Mouse (Mus musculus) liver, embryonic 14.5 days (tissue): ENCODE data around the gene Ly9. TPM values are rescaled to one million over a fixed set of nuclear protein-coding genes. Genes with fewer than 3 reads are reported as not detected.
A peak's percentile ranks its signal among the peaks of the same experiment; 100 is the strongest.

ENCODE experiments used
- ATAC-seq: fragments of 200-750 bp; cut with Nextera tagmentation; 2 replicates; pipeline ENCODE4 v1.8.0; 2017; ENCODE audit warnings: moderate number of reproducible peaks, mild to moderate bottlenecking, moderate library complexity; ENCODE audit not compliant: insufficient read depth
- DNase-seq, 3 experiments: peaks; one replicate each; pipeline ENCODE4 v3.0.0-alpha.2; 2012 to 2013; ENCODE audit warnings: low read depth in 3 of 3, low spot score in 3 of 3
- H3K27ac ChIP-seq: fragments of 300-500 bp; sonication (generic); 2 replicates; pipeline ENCODE4 v1.5.1; 2014; ENCODE audit warnings: moderate library complexity, mild to moderate bottlenecking, control low read depth, inconsistent platforms
- H3K27me3 ChIP-seq: fragments of 300-500 bp; sonication (generic); 2 replicates; pipeline ENCODE4 v1.6.1; 2014; ENCODE audit warnings: mild to moderate bottlenecking, low read length, moderate library complexity; ENCODE audit not compliant: control insufficient read depth, insufficient read depth
- H3K36me3 ChIP-seq: fragments of 300-500 bp; sonication (generic); replicated peaks from 2 replicates; pipeline ENCODE4 v1.6.1; 2014; ENCODE audit warnings: low read depth; ENCODE audit not compliant: control insufficient read depth, insufficient read depth
- H3K4me1 ChIP-seq, 2 experiments: fragments of 200-500 bp in 1 of 2; fragments of 300-500 bp in 1 of 2; sonication (generic) in 1 of 2; replicated peaks; 2 replicates each; pipeline ENCODE4 v1.6.1; 2012 to 2014; ENCODE audit warnings: antibody characterized with exemption in 1 of 2, inconsistent platforms in 1 of 2, low read length in 1 of 2; ENCODE audit not compliant: control insufficient read depth in 2 of 2, insufficient read depth in 2 of 2
- H3K4me2 ChIP-seq: fragments of 300-500 bp; sonication (generic); 2 replicates; pipeline ENCODE4 v1.6.1; 2014; ENCODE audit warnings: low read depth, mild to moderate bottlenecking, control low read depth, moderate library complexity
- H3K4me3 ChIP-seq, 2 experiments: fragments of 200-500 bp in 1 of 2; fragments of 300-500 bp in 1 of 2; sonication (generic) in 1 of 2; 2 replicates each; pipeline ENCODE4 v1.5.1; 2012 to 2014; ENCODE audit warnings: low read depth in 2 of 2, low read length in 2 of 2, mild to moderate bottlenecking in 2 of 2, control low read depth in 1 of 2, inconsistent platforms in 1 of 2, moderate library complexity in 1 of 2; ENCODE audit not compliant: insufficient read depth in 1 of 2
- H3K9ac ChIP-seq: fragments of 300-500 bp; sonication (generic); replicated peaks from 2 replicates; pipeline ENCODE4 v1.6.1; 2014; ENCODE audit warnings: mild to moderate bottlenecking, control low read depth, moderate library complexity
- H3K9me3 ChIP-seq: fragments of 300-500 bp; sonication (generic); 2 replicates; pipeline ENCODE4 v1.6.1; 2016; ENCODE audit warnings: low read length, mixed read lengths; ENCODE audit not compliant: control insufficient read depth
- CTCF ChIP-seq: IDR thresholded peaks from 2 replicates; pipeline ENCODE4 v1.5.1; 2016; ENCODE audit warnings: antibody characterized with exemption, low read depth, control low read depth
- EP300 ChIP-seq: IDR thresholded peaks from 2 replicates; pipeline ENCODE4 v1.6.1; 2016; ENCODE audit warnings: antibody characterized with exemption, low read depth
- WGBS: fragments of 180-500 bp; shearing (Covaris S2); extraction: QIAGEN DNeasy Blood & Tissue Kit; methylation state at CpG from one replicate; pipeline ENCODE4 v1.1.7; 2014; ENCODE audit not compliant: insufficient replicate concordance; 5-methylcytosine and 5-hydroxymethylcytosine counted together
- polyA plus RNA-seq, 2 experiments: library from polyadenylated mRNA; depleted of rRNA in 1 of 2; stranded (reverse) in 1 of 2; unstranded in 1 of 2; fragments of >200 nt; fragmentation: Nextera tagmentation in 1 of 2; extraction: Ambion mirVana in 1 of 2; gene quantifications; 2 replicates each; pipeline versions ENCODE4 v1.2.1 to v1.2.3; 2012 to 2014

The Ly9 gene
- polyA plus RNA-seq, 2 experiments, result 0.18 to 1.2 TPM

- no peak for ATAC-seq
- no peaks in the 10 kb centered on the region for H3K36me3 ChIP-seq
- WGBS, result 61% methylated on average over 7 of the region's 7 CpGs
These were observed 30.0 kb downstream of the Ly9 start for GRCm38 (mm10) chr1:171577168-171577567.

GRCm38 (mm10) chr1:171568436-171568835 is 38.8 kb downstream of the Ly9 start:
- H3K4me2 ChIP-seq, result no peak overlapping the region
- ATAC-seq (no peak), DNase-seq (no peak)
- peaks cover 0 to 7% of the 10 kb centered on the region in 2 experiments; a peak in 3 of 4 replicates for H3K4me1 ChIP-seq
- no peak for TF ChIP-seq CTCF
- TF ChIP-seq EP300, result no peak
- no peaks in the 10 kb centered on the region for H3K27me3 ChIP-seq
- no peak overlapping the region for H3K9ac ChIP-seq
- H3K27ac ChIP-seq, result no peak overlapping the region
- no peaks in the 10 kb centered on the region for H3K9me3 ChIP-seq
- no peak overlapping the region for H3K4me3 ChIP-seq
- 39% methylated on average over 2 of the region's 2 CpGs for WGBS
- no peaks in the 10 kb centered on the region for H3K36me3 ChIP-seq

More at GRCm38 (mm10) chr1:171577168-171577567, 30.0 kb downstream of the Ly9 start:
- Histone ChIP-seq H3K9me3 (no peaks in the 10 kb centered on the region), H3K27me3 (no peaks in the 10 kb centered on the region), H3K4me1 (no peaks in the 10 kb centered on the region), H3K27ac (no peak overlapping the region), H3K4me2 (no peak overlapping the region), H3K4me3 (no peak overlapping the region), H3K9ac (no peak overlapping the region)
- no peak for DNase-seq
- no peak for TF ChIP-seq EP300
- no peak for TF ChIP-seq CTCF

DNA sequence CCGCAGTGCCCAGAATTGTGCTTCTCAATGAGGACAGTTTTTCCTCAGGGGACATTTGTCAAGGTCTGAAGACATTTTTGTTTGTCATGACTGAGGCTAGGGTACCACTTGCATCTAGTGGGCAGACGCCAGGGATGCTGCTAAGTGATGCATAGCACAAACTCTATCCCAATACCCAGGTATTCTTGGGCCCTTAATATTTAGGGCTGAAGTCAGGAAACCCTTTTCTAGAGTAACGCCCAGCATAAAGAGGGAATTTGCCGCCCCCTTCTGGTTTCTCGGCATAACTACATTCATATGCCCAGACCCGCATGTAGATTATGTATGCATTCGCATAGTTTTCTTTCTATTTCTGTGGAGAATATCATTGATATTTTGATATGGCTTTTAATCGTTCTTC is 40.4 kb downstream of the Ly9 start:
- DNase-seq, result peak in 1 of 3 experiments; percentile 37

GRCm38 (mm10) chr1:171565888-171566287 is 41.3 kb downstream of the Ly9 start:
- 4% methylated on average over 4 of the region's 4 CpGs for WGBS

More for the DNA sequence above, 40.4 kb downstream of the Ly9 start:
- TF ChIP-seq CTCF, result peak; percentile 63
- TF ChIP-seq EP300, result no peak
- no peak overlapping the region for H3K4me3 ChIP-seq
- H3K4me2 ChIP-seq, result no peak overlapping the region
- H3K27me3 ChIP-seq, result no peaks in the 10 kb centered on the region
- no peaks in the 10 kb centered on the region for H3K36me3 ChIP-seq
- H3K27ac ChIP-seq, result no peak overlapping the region
- H3K4me1 ChIP-seq, result peaks cover 0 to 7% of the 10 kb centered on the region in 2 experiments; a peak in 3 of 4 replicates
- WGBS, result 15% methylated on average over 8 of the region's 8 CpGs
- H3K9me3 ChIP-seq, result no peaks in the 10 kb centered on the region
- H3K9ac ChIP-seq, result no peak overlapping the region
- no peak for ATAC-seq

GRCm38 (mm10) chr1:171564247-171564646 is 43.0 kb downstream of the Ly9 start:
- Histone ChIP-seq H3K36me3 (no peaks in the 10 kb centered on the region), H3K4me2 (no peak overlapping the region), H3K27me3 (no peaks in the 10 kb centered on the region), H3K9me3 (no peaks in the 10 kb centered on the region), H3K4me3 (no peak overlapping the region), H3K9ac (no peak overlapping the region), H3K27ac (no peak overlapping the region), H3K4me1 (peaks cover 0 to 13% of the 10 kb centered on the region in 2 experiments; a peak in 3 of 4 replicates)
- no peak for TF ChIP-seq EP300
- TF ChIP-seq CTCF, result peak; percentile 78
- DNase-seq, result peak in 1 of 3 experiments; percentile 47
- WGBS, result 43% methylated on average over 3 of the region's 3 CpGs
- ATAC-seq, result 0 out of 2 replicates have a peak, but pooled peaks have one; percentile 34

More at GRCm38 (mm10) chr1:171565888-171566287, 41.3 kb downstream of the Ly9 start:
- no peak overlapping the region for H3K27ac ChIP-seq
- no peak overlapping the region for H3K4me2 ChIP-seq
- no peaks in the 10 kb centered on the region for H3K9me3 ChIP-seq
- H3K36me3 ChIP-seq, result no peaks in the 10 kb centered on the region
- DNase-seq (no peak), ATAC-seq (peak; percentile 24; the same call in 1 of the 2 replicates)
- H3K9ac ChIP-seq, result no peak overlapping the region
- TF ChIP-seq CTCF (no peak), EP300 (no peak)
- no peaks in the 10 kb centered on the region for H3K27me3 ChIP-seq
- H3K4me1 ChIP-seq, result peaks cover 0 to 9% of the 10 kb centered on the region in 2 experiments; a peak in 3 of 4 replicates
- H3K4me3 ChIP-seq, result no peak overlapping the region
